Mouse (Mus musculus): Measurements from ENCODE around the gene Cers3.
A peak's percentile ranks its signal among the peaks of the same experiment; 100 is the strongest.

Cers3 gene

GRCm38 (mm10) chr7:66840008-66840719 is 96.9 kb downstream of the Cers3 start:
- DNase-seq (ENCODE audit: low read depth, low spot score) = no peak

DNA sequence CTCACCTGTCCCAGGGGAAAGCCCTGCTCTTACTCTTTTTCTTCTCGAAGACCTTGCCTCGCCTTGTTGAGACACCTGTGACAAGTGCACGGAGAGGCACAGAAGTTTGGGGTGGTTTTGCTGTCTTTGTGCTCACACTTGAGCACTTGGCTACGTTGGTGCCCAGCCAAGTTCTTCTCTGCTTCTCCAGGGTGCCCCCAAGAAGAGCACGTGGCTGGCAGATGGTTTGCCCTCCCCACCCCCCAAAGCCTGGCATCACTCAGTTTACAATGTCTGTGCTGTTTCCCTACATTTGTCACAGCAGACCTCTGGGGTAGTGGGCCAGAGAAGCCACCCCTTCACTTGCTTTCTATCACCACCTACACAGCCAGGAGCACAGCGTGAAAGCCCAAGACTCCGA is 97.9 kb downstream of the Cers3 start:
- no peak for DNase-seq (ENCODE audit: low read depth, low spot score)

DNA sequence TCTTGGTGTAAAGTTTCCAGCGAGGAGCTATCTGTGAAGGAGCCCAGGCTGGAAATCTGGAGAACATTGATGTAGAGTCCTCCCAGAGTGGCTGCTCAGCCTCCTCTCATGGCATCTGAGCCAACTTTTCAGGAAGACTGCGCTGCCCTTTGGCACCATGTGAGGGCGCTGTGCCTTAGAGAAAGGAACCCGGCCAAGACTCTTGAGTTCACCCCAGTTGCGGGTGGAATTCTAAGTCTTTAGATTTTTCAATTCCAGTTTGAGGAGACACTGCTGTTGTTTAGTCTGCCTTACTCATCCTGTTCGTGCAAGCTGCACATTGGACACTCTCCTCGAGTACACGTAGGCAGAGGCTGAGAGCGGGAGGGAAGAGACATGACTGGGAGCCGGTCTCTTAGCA is 98.7 kb downstream of the Cers3 start:
- peak; percentile 41 for DNase-seq (ENCODE audit: low read depth, low spot score)

GRCm38 (mm10) chr7:66843846-66844245 is 100.5 kb downstream of the Cers3 start:
- no peak for DNase-seq (ENCODE audit: low read depth, low spot score)

DNA sequence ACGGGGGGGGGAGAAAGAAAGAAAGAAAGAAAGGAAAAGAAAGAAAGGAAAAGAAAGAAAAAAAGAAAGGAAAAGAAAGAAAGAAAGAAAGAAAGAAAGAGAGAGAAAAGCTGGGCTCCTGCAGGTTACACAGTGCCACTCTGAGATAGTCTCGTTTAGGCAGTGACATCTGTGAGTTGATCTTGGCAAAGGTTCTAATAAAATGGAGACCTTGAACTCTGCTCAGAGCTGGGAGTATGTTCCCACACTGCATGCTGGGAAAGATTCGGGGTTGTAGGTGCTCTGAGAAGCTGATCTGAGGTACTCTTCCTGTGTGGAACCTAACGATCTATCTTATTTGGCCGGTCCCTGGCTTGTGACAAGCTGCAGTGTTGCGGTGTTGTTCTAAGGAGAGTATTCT is 103.3 kb downstream of the Cers3 start:
- DNase-seq (ENCODE audit: low read depth, low spot score) = no peak

DNA sequence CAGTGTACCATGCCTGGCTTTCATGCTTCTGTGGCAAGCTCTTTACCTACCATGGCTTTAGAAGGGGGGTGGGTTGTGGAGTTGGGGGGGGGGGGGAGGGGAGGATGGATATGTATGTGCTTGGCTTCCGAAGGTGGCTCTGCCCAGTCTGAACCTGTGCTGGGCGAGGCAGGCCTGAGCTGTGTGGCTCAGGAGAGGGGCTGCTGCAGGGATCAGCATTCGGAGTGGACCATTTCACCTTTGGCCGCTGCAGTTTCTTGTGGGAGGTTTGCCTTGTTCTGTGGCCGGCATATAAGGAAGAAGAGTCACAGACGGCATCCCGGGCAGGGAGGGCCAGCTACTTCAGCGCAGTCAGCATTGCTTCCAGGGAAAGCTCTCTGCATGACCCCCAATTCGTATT is 104.0 kb downstream of the Cers3 start:
- no peak for DNase-seq (ENCODE audit: low read depth, low spot score)

GRCm38 (mm10) chr7:66849316-66849715 is 106.0 kb downstream of the Cers3 start:
- DNase-seq (ENCODE audit: low read depth, low spot score) = no peak

- DNase-seq (ENCODE audit: low read depth, low spot score) = no peak
Observed at GRCm38 (mm10) chr7:66852164-66852563, 108.9 kb downstream of the Cers3 start.

DNA sequence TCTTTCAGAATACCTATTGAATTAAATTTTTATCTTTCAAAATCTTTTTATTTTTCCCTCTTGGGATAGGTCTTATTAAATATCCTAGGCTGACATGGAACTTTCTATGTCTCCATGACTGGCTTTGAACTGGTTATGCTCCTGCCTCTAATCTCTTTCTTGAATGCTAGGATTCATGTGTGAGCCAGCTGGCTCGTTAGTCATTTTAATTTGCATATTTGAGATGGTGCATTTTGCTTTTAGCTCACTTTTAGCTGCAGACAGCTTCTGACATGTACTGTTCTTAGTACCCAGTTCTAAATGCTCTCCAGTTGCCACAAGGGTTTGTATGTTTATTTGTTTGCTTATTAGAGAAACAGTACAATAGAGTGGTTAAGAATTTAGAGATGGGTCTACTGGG is 114.3 kb downstream of the Cers3 start:
- no peak for DNase-seq (ENCODE audit: low read depth, low spot score)

DNA sequence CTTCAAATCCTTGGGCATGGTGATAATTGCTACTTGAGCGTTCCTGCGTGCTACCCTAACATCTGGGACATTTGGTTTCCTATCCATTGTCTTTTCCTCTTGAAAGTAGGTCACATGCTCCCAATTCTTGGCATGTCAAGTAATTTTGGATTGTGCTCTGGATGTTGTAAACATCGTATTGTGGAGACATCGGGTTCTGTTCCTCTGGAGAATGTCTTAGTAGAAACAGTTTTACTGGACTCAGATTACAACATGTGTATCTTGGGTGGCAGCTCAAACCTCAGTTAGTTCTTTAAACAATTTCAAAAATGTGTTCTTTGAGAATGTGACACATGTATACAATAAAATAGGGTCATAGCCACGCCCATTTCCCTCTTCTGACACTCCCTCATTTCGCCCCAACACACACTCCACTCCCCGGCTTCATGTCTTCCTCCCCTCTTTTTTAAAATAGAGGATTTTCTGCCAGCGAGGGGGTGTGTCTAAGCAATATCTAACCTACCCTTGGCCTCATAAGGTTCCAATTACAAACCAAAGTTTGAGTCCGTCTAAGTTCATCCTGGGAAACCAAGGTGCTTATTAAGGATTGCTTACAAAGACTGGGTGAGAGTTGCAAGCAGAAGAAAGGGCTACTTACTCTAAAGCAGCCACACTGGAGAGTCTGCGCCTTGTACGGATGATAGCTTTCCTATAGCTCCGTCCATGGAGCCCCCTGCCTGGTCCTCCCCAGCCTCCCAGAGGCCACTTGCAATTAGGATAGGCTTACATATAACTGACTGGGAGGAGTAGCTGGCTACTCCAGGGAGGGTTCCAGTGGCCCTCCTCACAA is 115.2 kb downstream of the Cers3 start:
- no peak for DNase-seq (ENCODE audit: low read depth, low spot score)

DNA sequence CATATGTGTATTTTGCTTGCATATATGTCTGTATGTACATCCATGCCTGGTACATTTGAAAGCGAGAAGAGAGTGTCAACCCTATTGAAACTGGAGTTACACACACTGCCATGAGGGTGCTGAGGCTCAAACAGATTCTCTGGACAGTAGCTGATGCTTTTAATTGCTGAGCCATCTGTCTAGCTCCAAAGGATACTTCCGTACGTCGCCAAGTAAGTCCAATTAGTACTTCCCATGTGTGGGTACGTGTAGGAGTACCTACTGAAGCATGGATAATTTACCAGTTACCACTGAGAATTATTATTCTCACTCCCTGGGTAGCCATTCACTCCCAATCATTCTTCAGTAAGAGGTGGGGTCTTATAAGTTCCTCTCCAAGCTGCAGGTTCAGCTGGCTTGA is 115.9 kb downstream of the Cers3 start:
- no peak for DNase-seq (ENCODE audit: low read depth, low spot score)

DNA sequence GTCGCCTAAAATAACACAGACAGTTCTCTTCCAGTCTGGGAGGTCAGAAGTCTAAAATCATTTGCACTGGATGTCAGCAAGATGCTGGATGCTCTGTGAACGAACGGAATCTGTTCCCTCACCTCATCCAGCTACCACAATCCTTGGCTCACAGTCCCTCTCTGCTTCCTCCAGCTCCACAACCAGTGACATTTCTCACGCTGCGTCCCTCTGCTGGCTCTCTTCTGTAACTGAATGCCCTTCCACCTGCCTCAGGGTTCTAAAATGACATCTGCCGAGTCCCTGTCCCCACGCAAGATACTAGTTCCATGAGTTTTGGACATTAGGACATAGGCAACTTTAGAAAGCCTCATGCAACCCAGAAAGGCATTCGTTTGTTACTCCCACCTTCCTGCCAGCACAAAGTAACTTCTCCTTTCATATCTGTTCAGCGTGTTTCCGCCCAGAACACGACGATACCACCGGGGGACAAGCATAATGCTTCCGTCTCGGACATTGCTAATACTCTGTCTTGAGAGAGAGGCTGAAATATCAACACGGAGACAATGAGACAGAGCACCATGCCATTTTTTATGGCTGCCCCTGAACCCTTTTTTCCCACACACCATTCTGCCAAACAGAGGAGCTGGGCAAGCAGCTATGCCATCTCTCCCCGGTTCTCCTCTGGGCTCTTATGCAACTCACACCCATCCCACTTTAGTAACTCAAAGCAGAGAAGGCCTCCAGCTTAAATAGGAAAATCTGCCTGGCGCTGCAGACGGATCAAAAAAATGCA is 123.8 kb downstream of the Cers3 start:
- DNase-seq (ENCODE audit: low read depth, low spot score) = no peak

DNA sequence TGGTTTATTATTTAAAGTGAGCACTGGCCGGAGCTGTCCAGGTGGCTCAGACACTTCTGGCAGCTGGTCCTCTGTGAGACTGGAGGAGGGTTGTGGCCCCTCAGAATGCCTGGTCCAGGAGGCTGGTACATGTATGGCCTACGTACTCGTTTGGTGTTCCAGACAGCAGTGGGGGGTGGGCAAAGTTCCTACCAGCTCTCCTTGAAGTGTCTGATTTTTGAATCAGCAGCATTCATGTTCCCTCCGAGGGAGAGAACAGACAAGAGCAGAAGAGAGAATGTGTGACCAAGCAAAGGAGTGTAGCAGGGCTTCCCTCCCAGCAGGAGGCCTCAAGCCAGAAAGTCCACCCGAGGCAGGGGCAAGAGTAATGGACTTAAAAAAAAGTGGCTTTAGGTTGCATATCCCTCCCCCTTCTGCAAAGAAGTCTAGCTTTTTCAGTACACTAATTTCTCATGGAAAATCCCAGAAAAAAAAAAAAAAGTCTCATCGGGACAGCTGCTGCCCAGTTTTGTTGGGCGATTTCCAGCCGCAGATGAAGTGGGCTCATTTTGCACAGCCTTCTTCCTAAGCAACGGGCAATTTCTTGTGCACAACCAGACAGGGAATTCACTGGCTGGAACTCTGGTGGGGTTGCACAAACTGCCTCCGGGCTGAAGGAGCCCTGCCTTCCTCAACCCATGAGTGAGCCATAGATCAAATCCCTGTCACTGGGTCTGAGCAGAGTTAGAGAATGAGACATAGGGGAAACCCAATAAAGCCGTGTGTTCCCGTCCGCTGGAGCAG is 124.6 kb downstream of the Cers3 start:
- peak; percentile 20 for DNase-seq (ENCODE audit: low read depth, low spot score)

DNA sequence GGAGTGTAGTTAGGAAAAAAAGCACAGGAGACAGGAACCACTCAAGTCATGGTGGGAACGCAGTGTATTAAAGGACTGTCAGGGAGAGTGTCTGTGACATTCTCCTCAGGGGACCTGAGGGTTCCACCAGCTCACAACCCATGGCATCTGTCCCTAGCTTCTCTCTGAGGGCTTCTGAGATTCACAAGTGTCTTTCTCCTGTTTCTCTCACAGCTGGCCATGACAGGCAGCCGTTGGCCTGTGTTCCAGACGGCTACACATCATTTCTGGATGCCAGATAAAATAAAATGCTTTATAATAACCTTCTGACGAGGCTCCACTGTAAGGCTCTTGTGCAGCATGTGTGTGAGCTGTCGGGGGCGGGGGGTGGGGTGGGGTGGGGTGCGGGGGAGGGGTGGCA is 128.2 kb downstream of the Cers3 start:
- DNase-seq (ENCODE audit: low read depth, low spot score) = no peak

GRCm38 (mm10) chr7:66871940-66872511 is 128.7 kb downstream of the Cers3 start:
- DNase-seq (ENCODE audit: low read depth, low spot score) = no peak

- DNase-seq (ENCODE audit: low read depth, low spot score) = no peak
Observed at GRCm38 (mm10) chr7:66873235-66873634, 129.9 kb downstream of the Cers3 start.
